Mouse (Mus musculus) thymus, postnatal 4 days (tissue): ENCODE measurements around the gene Zfp13.
A peak's percentile ranks its signal among the peaks of the same experiment; 100 is the strongest.

ENCODE experiments used
- DNase-seq: peaks from one replicate; pipeline ENCODE4 v3.0.0; 2021

Zfp13 gene

GRCm38 (mm10) chr17:23587253-23587652, 12.0 kb downstream of the Zfp13 start:
- DNase-seq = no peak

- no peak for DNase-seq
These were observed 13.4 kb downstream of the Zfp13 start for GRCm38 (mm10) chr17:23585721-23586491.

GRCm38 (mm10) chr17:23584786-23585185, 14.5 kb downstream of the Zfp13 start:
- no peak for DNase-seq

DNA sequence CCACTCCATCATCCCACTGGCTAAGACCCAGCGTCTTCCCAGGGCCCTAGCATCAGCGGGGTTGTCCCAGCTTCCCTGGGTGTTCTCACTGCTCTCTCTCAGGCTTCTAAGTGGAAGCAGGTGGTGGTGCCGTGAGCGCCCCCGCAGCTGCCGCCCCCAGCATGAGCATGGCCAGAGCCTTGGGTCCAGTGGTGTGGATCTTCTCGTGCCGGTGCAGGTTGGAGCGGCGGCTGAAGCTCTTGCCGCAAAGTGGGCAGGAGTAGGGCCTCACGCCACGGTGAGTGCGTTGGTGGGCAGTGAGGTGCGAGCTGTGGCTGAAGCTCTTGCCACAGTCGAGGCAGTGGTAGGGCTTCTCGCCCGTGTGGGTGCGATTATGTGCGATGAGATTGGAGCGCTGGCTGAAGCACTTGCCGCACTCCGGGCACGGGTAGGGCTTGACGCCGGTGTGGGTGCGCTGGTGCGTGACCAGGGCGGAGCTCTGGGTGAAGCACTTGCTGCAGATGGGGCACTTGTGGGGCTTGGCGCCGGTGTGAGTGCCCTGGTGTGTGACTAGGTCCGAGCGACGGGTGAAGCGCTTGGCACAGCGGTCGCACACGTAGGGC, 23.2 kb downstream of the Zfp13 start:
- DNase-seq = no peak

DNA sequence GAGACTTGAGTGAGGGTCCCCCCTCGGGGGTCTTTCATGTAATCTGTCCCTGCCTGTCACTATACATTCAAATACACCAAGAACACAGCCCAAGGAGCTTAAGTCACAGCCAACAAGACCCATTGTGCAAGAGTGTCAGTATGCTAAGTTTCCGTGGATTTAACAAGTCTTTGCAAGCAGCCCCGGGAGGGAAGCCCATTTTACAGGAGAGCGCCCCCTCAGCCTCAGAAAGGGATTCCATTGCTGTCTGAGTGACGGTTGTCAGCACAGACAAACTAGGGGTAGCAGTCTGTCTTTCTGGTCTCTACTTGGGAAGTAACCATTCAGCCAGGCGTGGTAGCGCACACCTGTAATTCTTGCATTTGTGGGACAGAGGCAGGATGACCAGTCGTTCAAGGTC, 25.2 kb downstream of the Zfp13 start:
- no peak for DNase-seq

- DNase-seq = peak; percentile 56
These were observed 27.2 kb downstream of the Zfp13 start for GRCm38 (mm10) chr17:23572059-23572458.

DNA sequence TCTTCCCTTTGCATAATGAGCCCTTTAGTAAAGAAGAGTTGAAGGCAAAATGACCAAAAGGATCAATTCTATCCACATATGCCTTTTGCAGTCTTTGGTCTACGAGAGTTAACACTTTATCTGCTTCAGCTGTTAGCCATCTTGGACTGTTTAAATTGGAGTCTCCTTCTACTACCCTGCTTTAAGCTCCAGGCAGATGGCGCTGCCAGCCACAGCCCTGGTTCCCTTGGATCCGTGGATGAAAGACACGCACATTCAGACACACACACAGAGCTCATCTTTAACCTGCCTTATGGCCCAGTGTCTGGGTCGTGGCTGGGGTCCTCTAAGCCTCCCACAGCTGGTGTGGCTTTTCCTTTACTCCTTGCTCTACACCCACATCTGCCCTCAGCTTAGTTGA, 28.2 kb downstream of the Zfp13 start:
- no peak for DNase-seq

- DNase-seq = peak; percentile 71
These were observed 29.3 kb downstream of the Zfp13 start for GRCm38 (mm10) chr17:23570017-23570416.

DNA sequence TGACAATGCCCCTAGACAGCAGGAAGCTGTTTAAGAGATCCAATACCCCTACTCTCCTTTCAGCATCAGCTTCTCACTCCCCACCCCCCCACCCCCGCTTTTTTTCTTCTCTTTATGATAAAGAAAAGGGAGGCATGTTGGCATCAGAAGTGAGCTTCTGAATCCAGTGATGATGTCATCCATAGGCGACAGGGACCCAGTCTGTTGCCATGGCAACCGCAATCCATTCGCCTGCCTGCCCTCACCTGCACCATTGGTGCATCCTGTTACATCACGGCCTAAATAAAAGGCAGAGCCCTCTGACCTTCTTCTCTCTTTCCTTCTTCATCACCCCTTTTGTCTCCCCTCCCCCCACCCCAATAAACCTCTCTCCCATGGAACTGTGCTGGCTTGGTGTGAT, 30.9 kb downstream of the Zfp13 start:
- DNase-seq = no peak

DNA sequence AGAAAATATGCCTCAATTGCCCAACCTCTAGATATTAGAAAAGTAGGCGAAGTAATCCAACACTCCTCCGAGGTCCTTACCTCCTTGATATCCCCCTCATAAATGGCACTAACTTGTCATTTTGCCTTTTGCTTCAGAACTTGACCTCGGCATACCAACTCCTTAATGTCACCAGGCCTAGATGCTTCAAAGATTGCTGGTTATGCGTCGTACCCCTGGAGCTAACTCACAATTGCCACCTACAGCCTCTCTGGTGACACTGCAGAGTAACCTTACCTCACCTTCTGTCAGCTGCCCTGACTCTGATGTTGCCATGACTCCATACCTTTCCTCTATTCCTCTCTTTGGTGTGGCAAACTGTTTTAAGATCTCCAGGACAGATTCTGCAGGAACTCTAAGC, 32.5 kb downstream of the Zfp13 start:
- peak; percentile 42 for DNase-seq

DNA sequence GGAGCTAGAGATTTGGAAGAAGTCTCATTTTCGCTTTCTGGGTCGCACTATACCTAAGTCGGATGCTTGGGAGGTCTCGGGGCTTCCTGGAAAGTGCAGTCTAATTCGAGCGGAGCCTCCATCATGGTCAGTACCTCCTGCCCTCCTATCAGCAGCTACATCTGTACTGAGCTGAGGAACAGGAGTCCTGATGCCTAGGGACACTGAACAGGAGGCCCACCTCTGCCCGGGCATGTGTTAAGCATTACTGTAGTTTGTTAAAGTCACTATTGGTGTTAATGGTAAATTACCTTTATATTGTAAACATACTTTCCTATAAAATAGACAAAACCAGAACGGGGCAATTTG, 34.9 kb downstream of the Zfp13 start:
- no peak for DNase-seq

DNA sequence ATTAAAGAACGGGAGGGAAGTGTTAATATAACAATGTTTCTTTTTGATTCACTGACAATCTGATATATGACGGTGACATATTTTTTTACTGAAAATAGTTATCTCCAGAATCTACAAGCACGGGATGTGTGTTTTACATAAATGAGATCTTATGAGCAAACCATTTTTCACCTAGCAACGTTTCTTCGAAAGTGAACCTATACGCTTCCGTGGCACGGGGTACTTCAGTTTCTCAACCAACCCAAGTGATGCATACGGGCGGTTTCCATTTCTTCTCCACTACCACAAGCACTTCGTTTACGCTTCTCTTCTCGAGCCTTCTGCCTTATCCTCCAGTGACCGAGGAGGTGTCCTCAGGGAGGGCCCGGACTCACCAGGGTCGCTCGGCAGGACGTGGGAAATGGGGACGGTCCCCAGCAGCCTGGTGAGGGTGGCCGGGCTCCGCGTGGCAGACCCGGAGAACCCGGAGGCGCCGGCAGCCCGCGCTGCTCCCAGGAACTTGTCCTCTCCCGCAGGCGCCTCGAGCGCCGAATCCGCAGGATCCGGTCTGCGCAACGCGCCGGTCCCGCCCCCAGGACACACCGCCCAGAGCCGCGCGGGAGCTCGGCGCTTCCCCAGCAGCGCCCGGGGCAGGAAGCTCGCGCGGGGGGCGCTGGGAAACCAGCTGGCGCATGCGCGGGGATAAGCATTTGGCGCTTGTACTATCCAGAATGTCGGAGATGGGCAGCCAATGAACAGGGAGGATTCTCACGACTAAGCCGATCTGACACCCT, 35.5 kb downstream of the Zfp13 start, which contains the start of gene Zfp213:
Gene Zfp213, minus strand, starts transcription at position 644 of the 773 bp plus-strand sequence.
- peak; percentile 97 for DNase-seq

- peak; percentile 87 for DNase-seq
These were observed 39.5 kb downstream of the Zfp13 start for GRCm38 (mm10) chr17:23559767-23560166.

- peak; percentile 47 for DNase-seq
These were observed 43.9 kb downstream of the Zfp13 start for GRCm38 (mm10) chr17:23555243-23555916.

DNA sequence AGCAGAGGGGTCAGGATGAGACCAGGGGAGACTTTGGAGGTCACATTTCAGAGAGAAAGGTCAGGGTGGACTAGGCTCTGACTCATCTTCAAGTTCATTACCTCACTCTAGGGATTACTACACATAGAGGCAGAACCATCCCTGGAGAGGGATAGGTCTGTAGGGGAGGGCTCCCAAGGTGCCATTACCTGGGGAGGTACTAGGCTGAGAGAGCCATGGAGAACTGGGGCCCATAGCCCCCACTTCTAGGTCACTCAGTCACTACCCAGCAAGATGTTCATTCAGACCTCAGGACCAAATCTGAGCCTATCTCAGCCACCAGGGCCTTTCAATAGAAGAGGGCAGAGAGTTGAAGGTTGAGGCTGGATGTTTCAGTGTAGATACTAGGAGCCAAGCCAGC, 45.0 kb downstream of the Zfp13 start:
- no peak for DNase-seq

DNA sequence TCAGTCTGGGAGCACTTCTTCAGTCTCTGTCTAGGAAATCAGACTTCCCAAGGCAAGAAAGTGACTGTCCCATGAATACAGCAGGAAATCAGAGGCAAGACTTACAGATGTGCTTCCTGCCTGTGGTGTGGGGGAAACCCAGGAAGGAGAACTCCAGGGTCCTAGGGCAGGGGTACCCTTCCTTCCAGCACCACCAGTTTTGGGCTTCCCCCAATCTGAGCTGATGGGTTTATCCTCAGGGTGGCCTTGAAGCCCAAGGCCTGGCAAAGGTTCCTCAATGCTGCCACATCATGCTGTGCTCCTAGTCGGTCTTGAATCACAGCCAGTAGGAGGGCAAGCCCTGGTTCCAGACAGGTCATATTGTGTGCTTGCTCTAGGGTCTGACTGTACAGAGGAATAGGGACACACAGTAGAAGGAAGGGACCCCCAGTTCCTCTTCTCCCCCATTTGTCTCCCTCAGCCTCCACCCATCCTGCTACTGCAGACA, 45.6 kb downstream of the Zfp13 start:
- DNase-seq = no peak

GRCm38 (mm10) chr17:23552896-23553633, 46.2 kb downstream of the Zfp13 start:
- no peak for DNase-seq

- DNase-seq = no peak
These were observed 47.3 kb downstream of the Zfp13 start for GRCm38 (mm10) chr17:23551963-23552362.

DNA sequence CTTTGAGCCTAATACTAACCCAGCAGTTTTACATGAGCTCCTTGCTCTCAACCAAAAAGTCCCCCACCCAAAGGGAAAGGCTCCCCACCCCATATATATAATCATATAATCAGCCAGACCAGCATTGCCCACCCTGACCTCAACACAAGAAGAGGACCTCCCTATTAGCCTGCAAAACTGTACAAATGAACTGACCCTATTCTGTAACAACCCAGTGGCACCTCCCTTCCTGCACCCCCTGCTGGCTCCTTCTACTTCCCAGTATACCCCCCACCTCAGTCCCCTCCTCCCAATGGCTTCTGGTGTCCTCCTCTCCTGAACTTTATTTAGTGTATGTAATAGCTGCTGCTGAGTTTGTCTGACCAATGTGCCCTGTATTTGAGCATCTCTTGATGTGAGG, 47.9 kb downstream of the Zfp13 start:
- DNase-seq = peak; percentile 30

- DNase-seq = peak; percentile 53
These were observed 48.4 kb downstream of the Zfp13 start for GRCm38 (mm10) chr17:23550856-23551255.

GRCm38 (mm10) chr17:23550188-23550791, 49.0 kb downstream of the Zfp13 start:
- peak; percentile 88 for DNase-seq

- DNase-seq = no peak
These were observed 49.8 kb downstream of the Zfp13 start for GRCm38 (mm10) chr17:23549441-23549840.
